13 mouse cellular contexts compared by ENCODE assay signal in genomic region chr1:162053608-162054007, GRCm38 (mm10).
DNase-seq lines count a peak whose midpoint lies in the region; ATAC-seq lines count a peak whose summit lies in the region.
"Had no signal": no experiment of that assay in that cellular context is flagged by ENCODE, and none has a peak within 500 bp of the region (broad histone marks: within the 10 kb centered on the region; RNA-seq: fewer than 3 reads in every experiment).

No protein-coding gene starts in this region.

- H3K27ac ChIP-seq in kidney, embryonic 15.5 days: peak overlapping the region; percentile 52; the same call in 1 of the 2 replicates
- H3K27ac ChIP-seq in forebrain, embryonic 11.5 days (ENCODE audit: low read depth, low read length): peak overlapping the region; percentile 31; the same call in 1 of the 2 replicates
- H3K27ac ChIP-seq in hindbrain, embryonic 16.5 days (ENCODE audit: low read depth, low read length): no peak overlapping the region
- peak overlapping the region; percentile 74 for H3K27ac ChIP-seq in midbrain, embryonic 15.5 days
- H3K27ac ChIP-seq: kidney, postnatal 0 days; liver, embryonic 14.5 days had no signal

- no peaks in the 10 kb centered on the region for H3K36me3 ChIP-seq in kidney, embryonic 15.5 days
- no peaks in the 10 kb centered on the region for H3K36me3 ChIP-seq in forebrain, embryonic 11.5 days (ENCODE audit: control insufficient read depth, insufficient read depth, low read length)
- no peaks in the 10 kb centered on the region for H3K36me3 ChIP-seq in hindbrain, embryonic 16.5 days (ENCODE audit: control insufficient read depth, insufficient read depth, low read length)
- H3K36me3 ChIP-seq in midbrain, embryonic 15.5 days (replicated peaks): no peaks in the 10 kb centered on the region

- H3K9ac ChIP-seq in kidney, embryonic 15.5 days: no peak overlapping the region
- H3K9ac ChIP-seq in forebrain, embryonic 11.5 days (ENCODE audit: low read length): peak overlapping the region; percentile 5; the same call in 1 of the 2 replicates
- H3K9ac ChIP-seq in hindbrain, embryonic 16.5 days (ENCODE audit: low read depth, low read length): no peak overlapping the region
- H3K9ac ChIP-seq in midbrain, embryonic 15.5 days: peak overlapping the region; percentile 17; the same call in 1 of the 2 replicates
- H3K9ac ChIP-seq: liver, embryonic 14.5 days had no signal

- peaks cover 6% of the 10 kb centered on the region; the same call in 1 of the 2 replicates for H3K4me1 ChIP-seq in kidney, embryonic 15.5 days
- no peaks in the 10 kb centered on the region; the same call in 1 of the 2 replicates for H3K4me1 ChIP-seq in forebrain, embryonic 11.5 days (replicated peaks; ENCODE audit: control insufficient read depth, insufficient read depth, low read length)
- H3K4me1 ChIP-seq in hindbrain, embryonic 16.5 days (ENCODE audit: control insufficient read depth, insufficient read depth, low read depth, low read length): peaks cover 6% of the 10 kb centered on the region
- H3K4me1 ChIP-seq in midbrain, embryonic 15.5 days: peaks cover 14% of the 10 kb centered on the region

- no peaks in the 10 kb centered on the region for H3K9me3 ChIP-seq in kidney, embryonic 15.5 days (replicated peaks)
- H3K9me3 ChIP-seq in forebrain, embryonic 11.5 days (ENCODE audit: control insufficient read depth, low read length): no peaks in the 10 kb centered on the region
- H3K9me3 ChIP-seq in hindbrain, embryonic 16.5 days (ENCODE audit: control insufficient read depth, low read length): no peaks in the 10 kb centered on the region
- H3K9me3 ChIP-seq in midbrain, embryonic 15.5 days: no peaks in the 10 kb centered on the region

- DNase-seq in kidney, postnatal 4 days: no peak
- DNase-seq in forebrain, embryonic 11.5 days (ENCODE audit: low spot score): no peak
- DNase-seq in right cerebral cortex, postnatal 36 days (ENCODE audit: low spot score in 2 of 2): no peak
- no peak for DNase-seq in lung, postnatal 14 days
- no peak for DNase-seq in spleen, postnatal 4 days (ENCODE audit: low spot score in 2 of 2)
- DNase-seq: gastrocnemius, postnatal 14 days; heart, postnatal 14 days; layer of hippocampus, postnatal 36 days had no signal

- H3K27me3 ChIP-seq in kidney, embryonic 15.5 days: no peaks in the 10 kb centered on the region
- H3K27me3 ChIP-seq in forebrain, embryonic 11.5 days (ENCODE audit: control insufficient read depth, insufficient read depth, low read length): no peaks in the 10 kb centered on the region
- H3K27me3 ChIP-seq in hindbrain, embryonic 16.5 days (replicated peaks; ENCODE audit: control insufficient read depth, insufficient read depth, low read length): no peaks in the 10 kb centered on the region
- H3K27me3 ChIP-seq in midbrain, embryonic 15.5 days (replicated peaks): no peaks in the 10 kb centered on the region

- 21% methylated on average over 6 of the region's 6 CpGs for WGBS in kidney, embryonic 15.5 days
- 6% methylated on average over 6 of the region's 6 CpGs for WGBS in forebrain, embryonic 11.5 days
- 14% methylated on average over 6 of the region's 6 CpGs for WGBS in hindbrain, embryonic 16.5 days
- 8% methylated on average over 6 of the region's 6 CpGs for WGBS in midbrain, embryonic 15.5 days

- H3K4me3 ChIP-seq in kidney, embryonic 15.5 days (replicated peaks): no peak overlapping the region
- H3K4me3 ChIP-seq in forebrain, embryonic 11.5 days (ENCODE audit: low read depth, low read length): no peak overlapping the region
- H3K4me3 ChIP-seq in hindbrain, embryonic 16.5 days (ENCODE audit: low read length): no peak overlapping the region
- no peak overlapping the region for H3K4me3 ChIP-seq in midbrain, embryonic 15.5 days

- no peak for ATAC-seq in kidney, embryonic 15.5 days (replicated peaks; ENCODE audit: low FRiP score)
- ATAC-seq in forebrain, embryonic 11.5 days (replicated peaks; ENCODE audit: low FRiP score): peak; percentile 80
- peak; percentile 29; the same call in 1 of the 2 replicates for ATAC-seq in hindbrain, embryonic 16.5 days
- peak; percentile 75 for ATAC-seq in midbrain, embryonic 15.5 days (replicated peaks)

- no peak overlapping the region for H3K4me2 ChIP-seq in kidney, embryonic 15.5 days
- H3K4me2 ChIP-seq in forebrain, embryonic 11.5 days (ENCODE audit: low read depth, low read length, severe bottlenecking): no peak overlapping the region
- H3K4me2 ChIP-seq in hindbrain, embryonic 16.5 days (ENCODE audit: low read length): no peak overlapping the region
- H3K4me2 ChIP-seq in midbrain, embryonic 15.5 days: peak overlapping the region; percentile 24

Comparison
In these comparisons a context has a peak if more than half of its experiments do, and no peak if none do; other contexts are left out.
1. H3K9ac ChIP-seq: peak in forebrain, embryonic 11.5 days (single experiment) and midbrain, embryonic 15.5 days (single experiment); none in kidney, embryonic 15.5 days (single experiment) and hindbrain, embryonic 16.5 days (single experiment).